Mouse (Mus musculus): ENCODE results near the gene Fkbp7. TPM values are rescaled to one million over a fixed set of nuclear protein-coding genes. Genes with fewer than 3 reads are reported as not detected.

The Fkbp7 gene
- polyA plus RNA-seq, 1 experiment from 2014 or later = 67.1 TPM

GRCm38 (mm10) chr2:76673472-76674081 lies 661 bp upstream of the Fkbp7 start:
- peak; percentile 42 for DNase-seq (ENCODE audit: low spot score)

GRCm38 (mm10) chr2:76672134-76672745 lies 676 bp downstream of the Fkbp7 start:
- Histone ChIP-seq H3K9ac (ENCODE audit: low read length) (peak overlapping the region; percentile 66), H3K36me3 (ENCODE audit: control insufficient read depth, insufficient read depth, low read length) (no peaks in the 10 kb centered on the region), H3K27me3 (ENCODE audit: control insufficient read depth, insufficient read depth, low read length) (no peaks in the 10 kb centered on the region), H3K9me3 (ENCODE audit: control insufficient read depth, low read length) (no peaks in the 10 kb centered on the region), H3K4me2 (replicated peaks; ENCODE audit: low read depth) (peak overlapping the region; percentile 65), H3K4me3 (ENCODE audit: low read depth, low read length) (peak overlapping the region; percentile 56), H3K27ac (replicated peaks) (peak overlapping the region; percentile 89), H3K4me1 (replicated peaks; ENCODE audit: control insufficient read depth, insufficient read depth) (no peaks in the 10 kb centered on the region)
- WGBS = 6% methylated on average over 9 of the region's 9 CpGs
- ATAC-seq (ENCODE audit: low FRiP score, low TSS enrichment) (no peak), DNase-seq (ENCODE audit: low spot score) (no peak)
- TF ChIP-seq EP300 (optimal IDR thresholded peaks at IDR 0.05) (no peak), CTCF (IDR thresholded peaks at IDR 0.05; ENCODE audit: low read depth) (no peak)

More at GRCm38 (mm10) chr2:76673472-76674081, 661 bp upstream of the Fkbp7 start:
- Histone ChIP-seq H3K4me3 (ENCODE audit: low read depth, low read length) (peak overlapping the region; percentile 56), H3K4me1 (replicated peaks; ENCODE audit: control insufficient read depth, insufficient read depth) (no peaks in the 10 kb centered on the region), H3K27ac (replicated peaks) (peak overlapping the region; percentile 89), H3K27me3 (ENCODE audit: control insufficient read depth, insufficient read depth, low read length) (no peaks in the 10 kb centered on the region), H3K9me3 (ENCODE audit: control insufficient read depth, low read length) (no peaks in the 10 kb centered on the region), H3K36me3 (ENCODE audit: control insufficient read depth, insufficient read depth, low read length) (no peaks in the 10 kb centered on the region), H3K4me2 (replicated peaks; ENCODE audit: low read depth) (peak overlapping the region; percentile 65; the same call in 1 of the 2 replicates), H3K9ac (ENCODE audit: low read length) (no peak overlapping the region)
- 40% methylated on average over 7 of the region's 7 CpGs for WGBS
- no peak for ATAC-seq (ENCODE audit: low FRiP score, low TSS enrichment)
- TF ChIP-seq CTCF (IDR thresholded peaks at IDR 0.05; ENCODE audit: low read depth) = peak; percentile 59
- no peak for TF ChIP-seq EP300 (optimal IDR thresholded peaks at IDR 0.05)

- DNase-seq (ENCODE audit: low spot score) = no peak
- Histone ChIP-seq H3K9me3 (ENCODE audit: control insufficient read depth, low read length) (no peaks in the 10 kb centered on the region), H3K4me2 (replicated peaks; ENCODE audit: low read depth) (peak overlapping the region; percentile 65), H3K4me1 (replicated peaks; ENCODE audit: control insufficient read depth, insufficient read depth) (no peaks in the 10 kb centered on the region), H3K9ac (ENCODE audit: low read length) (peak overlapping the region; percentile 66; the same call in 1 of the 2 replicates), H3K27me3 (ENCODE audit: control insufficient read depth, insufficient read depth, low read length) (no peaks in the 10 kb centered on the region), H3K36me3 (ENCODE audit: control insufficient read depth, insufficient read depth, low read length) (no peaks in the 10 kb centered on the region), H3K4me3 (ENCODE audit: low read depth, low read length) (peak overlapping the region; percentile 56), H3K27ac (replicated peaks) (no peak overlapping the region)
- WGBS = 73% methylated on average over 6 of the region's 6 CpGs
- TF ChIP-seq EP300 (optimal IDR thresholded peaks at IDR 0.05) (no peak), CTCF (IDR thresholded peaks at IDR 0.05; ENCODE audit: low read depth) (no peak)
- no peak for ATAC-seq (ENCODE audit: low FRiP score, low TSS enrichment)
These were observed 1.3 kb downstream of the Fkbp7 start for GRCm38 (mm10) chr2:76671641-76672040.

DNA sequence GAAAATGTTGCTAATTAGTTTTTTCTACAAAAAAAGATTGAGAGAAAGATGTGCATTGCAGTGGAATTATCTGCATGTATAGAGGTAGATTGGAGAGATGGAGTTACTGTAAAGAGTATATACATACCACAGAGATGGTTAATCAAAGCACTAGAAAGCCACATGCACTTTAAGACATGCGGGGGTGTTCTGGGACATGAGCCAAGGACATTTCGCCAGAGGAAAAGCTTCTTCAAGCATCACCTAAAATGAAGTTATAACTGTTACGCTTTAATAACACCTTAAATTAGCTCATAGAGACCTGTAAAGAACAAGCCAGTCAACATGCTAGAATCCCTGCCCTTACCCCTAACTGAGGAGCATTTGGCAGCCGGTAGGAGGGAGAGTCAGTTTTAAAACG lies 5.7 kb downstream of the Fkbp7 start:
- TF ChIP-seq CTCF (IDR thresholded peaks at IDR 0.05; ENCODE audit: low read depth) = no peak
- no peak for TF ChIP-seq EP300 (optimal IDR thresholded peaks at IDR 0.05)
- Histone ChIP-seq H3K4me2 (replicated peaks; ENCODE audit: low read depth) (no peak overlapping the region), H3K36me3 (ENCODE audit: control insufficient read depth, insufficient read depth, low read length) (peaks cover 9% of the 10 kb centered on the region; the same call in 1 of the 2 replicates), H3K4me3 (ENCODE audit: low read depth, low read length) (no peak overlapping the region), H3K27me3 (ENCODE audit: control insufficient read depth, insufficient read depth, low read length) (no peaks in the 10 kb centered on the region), H3K9me3 (ENCODE audit: control insufficient read depth, low read length) (no peaks in the 10 kb centered on the region), H3K9ac (ENCODE audit: low read length) (no peak overlapping the region), H3K27ac (replicated peaks) (no peak overlapping the region), H3K4me1 (replicated peaks; ENCODE audit: control insufficient read depth, insufficient read depth) (no peaks in the 10 kb centered on the region)
- DNase-seq (ENCODE audit: low spot score) (no peak), ATAC-seq (ENCODE audit: low FRiP score, low TSS enrichment) (no peak)
- 64% methylated on average over 5 of the region's 5 CpGs for WGBS

DNA sequence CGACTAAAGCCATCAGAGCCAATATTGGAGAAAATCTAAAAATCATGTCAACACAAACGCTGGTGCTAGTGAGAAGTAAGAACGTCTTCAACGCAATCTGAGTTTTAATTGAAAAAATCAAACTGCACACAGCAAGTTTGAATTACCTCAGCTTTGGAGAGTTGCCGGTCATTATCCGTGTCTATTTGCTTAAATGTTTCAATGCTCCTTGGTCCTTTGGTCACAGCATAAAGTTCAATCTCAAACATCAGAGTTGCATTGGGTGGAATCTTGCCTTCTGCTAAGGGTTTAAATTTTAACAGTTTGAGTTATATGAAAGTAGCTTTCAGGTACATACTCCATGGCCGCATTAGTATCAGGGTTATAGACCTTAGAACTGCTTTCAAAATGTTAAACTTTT lies 7.4 kb downstream of the Fkbp7 start:
- H3K9me3 ChIP-seq (ENCODE audit: control insufficient read depth, low read length) = no peaks in the 10 kb centered on the region
- no peak overlapping the region for H3K27ac ChIP-seq (replicated peaks)
- no peaks in the 10 kb centered on the region for H3K27me3 ChIP-seq (ENCODE audit: control insufficient read depth, insufficient read depth, low read length)
- no peak overlapping the region for H3K4me2 ChIP-seq (replicated peaks; ENCODE audit: low read depth)
- DNase-seq (ENCODE audit: low spot score) (no peak), ATAC-seq (ENCODE audit: low FRiP score, low TSS enrichment) (no peak)
- peaks cover 9% of the 10 kb centered on the region; the same call in 1 of the 2 replicates for H3K36me3 ChIP-seq (ENCODE audit: control insufficient read depth, insufficient read depth, low read length)
- no peak overlapping the region for H3K9ac ChIP-seq (ENCODE audit: low read length)
- H3K4me3 ChIP-seq (ENCODE audit: low read depth, low read length) = no peak overlapping the region
- no peaks in the 10 kb centered on the region for H3K4me1 ChIP-seq (replicated peaks; ENCODE audit: control insufficient read depth, insufficient read depth)
- TF ChIP-seq EP300 (optimal IDR thresholded peaks at IDR 0.05) (no peak), CTCF (IDR thresholded peaks at IDR 0.05; ENCODE audit: low read depth) (no peak)
- 97% methylated on average over 7 of the region's 7 CpGs for WGBS

GRCm38 (mm10) chr2:76659419-76659818 lies 13.5 kb downstream of the Fkbp7 start:
- no peak overlapping the region for H3K4me2 ChIP-seq (replicated peaks; ENCODE audit: low read depth)
- 0 out of 2 replicates have a peak, but pooled peaks cover 3% of the 10 kb centered on the region for H3K36me3 ChIP-seq (ENCODE audit: control insufficient read depth, insufficient read depth, low read length)
- 41% methylated on average over 6 of the region's 8 CpGs for WGBS

More at GRCm38 (mm10) chr2:76659419-76659818, 13.5 kb downstream of the Fkbp7 start:
- Histone ChIP-seq H3K27me3 (ENCODE audit: control insufficient read depth, insufficient read depth, low read length) (no peaks in the 10 kb centered on the region), H3K9me3 (ENCODE audit: control insufficient read depth, low read length) (no peaks in the 10 kb centered on the region), H3K4me3 (ENCODE audit: low read depth, low read length) (no peak overlapping the region), H3K27ac (replicated peaks) (no peak overlapping the region), H3K4me1 (replicated peaks; ENCODE audit: control insufficient read depth, insufficient read depth) (no peaks in the 10 kb centered on the region), H3K9ac (ENCODE audit: low read length) (no peak overlapping the region)
- DNase-seq (ENCODE audit: low spot score) = no peak
- no peak for ATAC-seq (ENCODE audit: low FRiP score, low TSS enrichment)
- no peak for TF ChIP-seq CTCF (IDR thresholded peaks at IDR 0.05; ENCODE audit: low read depth)

Data from stomach, postnatal 0 days (tissue).